Mouse (Mus musculus): ENCODE measurements around the gene Mroh2a. TPM values are rescaled to one million over a fixed set of nuclear protein-coding genes. Genes with fewer than 3 reads are reported as not detected.

Gene Mroh2a
- polyA plus RNA-seq, 1 experiment = 0.42 TPM

DNA sequence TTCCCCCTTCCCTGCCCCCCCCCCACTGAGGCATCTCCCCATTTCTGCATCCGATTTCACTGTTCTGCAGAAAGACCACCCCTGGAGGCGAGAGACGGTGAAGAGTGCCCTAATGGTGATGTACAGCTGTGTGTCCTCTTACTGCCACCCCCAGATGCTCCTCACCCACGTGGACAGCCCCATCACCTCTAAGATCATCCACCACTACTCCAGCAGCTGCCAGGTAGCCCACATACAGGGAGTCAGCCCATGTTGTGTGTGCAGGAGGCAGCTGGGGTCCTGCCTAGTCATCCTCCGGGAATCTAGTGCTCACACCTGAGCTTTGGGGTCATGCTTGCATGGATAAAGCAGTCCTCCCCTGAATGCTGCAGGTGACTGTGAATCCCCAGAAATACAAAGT, 17.1 kb downstream of the Mroh2a start:
- TF ChIP-seq CTCF (IDR thresholded peaks at IDR 0.05; ENCODE audit: extremely low read depth, insufficient read depth, insufficient read length, insufficient replicate concordance) = no peak
- no peak for TF ChIP-seq POLR2A (IDR thresholded peaks at IDR 0.05; ENCODE audit: low read depth, low read length)
- Histone ChIP-seq H3K36me3 (ENCODE audit: control insufficient read depth, insufficient read depth, low read length) (no peaks in the 10 kb centered on the region), H3K27ac (ENCODE audit: insufficient read depth, low read length) (no peak overlapping the region), H3K4me3 (ENCODE audit: extremely low read depth, insufficient read depth, insufficient read length) (no peak overlapping the region), H3K4me1 (ENCODE audit: control insufficient read depth, insufficient read depth, insufficient read length) (no peaks in the 10 kb centered on the region), H3K27me3 (ENCODE audit: control insufficient read depth, insufficient read depth, low read length) (no peaks in the 10 kb centered on the region)
- 68% methylated on average over 5 of the region's 5 CpGs for WGBS
- no peak for DNase-seq (ENCODE audit: low read depth in 1 of 2, low spot score in 2 of 2)

- Histone ChIP-seq H3K27ac (ENCODE audit: insufficient read depth, low read length) (no peak overlapping the region), H3K36me3 (ENCODE audit: control insufficient read depth, insufficient read depth, low read length) (no peaks in the 10 kb centered on the region), H3K4me1 (ENCODE audit: control insufficient read depth, insufficient read depth, insufficient read length) (no peaks in the 10 kb centered on the region), H3K27me3 (ENCODE audit: control insufficient read depth, insufficient read depth, low read length) (no peaks in the 10 kb centered on the region), H3K4me3 (ENCODE audit: extremely low read depth, insufficient read depth, insufficient read length) (no peak overlapping the region)
- 77% methylated on average over 6 of the region's 6 CpGs for whole genome bisulfite sequencing
- no peak for DNase-seq (ENCODE audit: low read depth in 1 of 2, low spot score in 2 of 2)
- TF ChIP-seq CTCF (IDR thresholded peaks at IDR 0.05; ENCODE audit: extremely low read depth, insufficient read depth, insufficient read length, insufficient replicate concordance) (no peak), POLR2A (IDR thresholded peaks at IDR 0.05; ENCODE audit: low read depth, low read length) (no peak)
Measured at GRCm38 (mm10) chr1:88245881-88246280, 19.1 kb downstream of the Mroh2a start.

GRCm38 (mm10) chr1:88246386-88246785, 19.6 kb downstream of the Mroh2a start:
- WGBS = 49% methylated on average over 6 of the region's 6 CpGs
- no peaks in the 10 kb centered on the region for H3K27me3 ChIP-seq (ENCODE audit: control insufficient read depth, insufficient read depth, low read length)
- H3K4me3 ChIP-seq (ENCODE audit: extremely low read depth, insufficient read depth, insufficient read length) = no peak overlapping the region
- no peaks in the 10 kb centered on the region for H3K4me1 ChIP-seq (ENCODE audit: control insufficient read depth, insufficient read depth, insufficient read length)
- no peaks in the 10 kb centered on the region for H3K36me3 ChIP-seq (ENCODE audit: control insufficient read depth, insufficient read depth, low read length)
- TF ChIP-seq CTCF (IDR thresholded peaks at IDR 0.05; ENCODE audit: extremely low read depth, insufficient read depth, insufficient read length, insufficient replicate concordance) (no peak), POLR2A (IDR thresholded peaks at IDR 0.05; ENCODE audit: low read depth, low read length) (no peak)
- no peak for DNase-seq (ENCODE audit: low read depth in 1 of 2, low spot score in 2 of 2)
- no peak overlapping the region for H3K27ac ChIP-seq (ENCODE audit: insufficient read depth, low read length)

DNA sequence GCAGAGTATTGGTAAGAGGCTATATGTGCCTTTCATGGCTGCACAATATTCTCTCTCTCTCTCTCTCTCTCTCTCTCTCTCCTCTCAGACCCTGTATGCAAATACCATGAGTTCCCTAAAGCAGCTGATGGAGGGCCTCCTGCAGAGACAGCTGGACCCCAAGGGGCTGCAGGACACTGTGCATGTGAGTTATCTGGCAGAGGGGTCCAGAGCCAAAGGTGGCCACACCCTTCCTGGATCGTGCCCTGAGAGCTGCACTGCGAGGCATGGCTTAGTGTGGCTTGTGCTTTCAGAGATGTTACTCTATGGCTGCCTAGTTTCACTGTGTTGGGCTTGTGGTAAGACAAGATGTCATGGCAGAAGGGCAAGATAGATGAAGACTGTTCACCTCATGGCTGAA, 20.9 kb downstream of the Mroh2a start:
- 51% methylated on average over 2 of the region's 2 CpGs for WGBS
- Histone ChIP-seq H3K4me1 (ENCODE audit: control insufficient read depth, insufficient read depth, insufficient read length) (no peaks in the 10 kb centered on the region; the same call in 1 of the 2 replicates), H3K27me3 (ENCODE audit: control insufficient read depth, insufficient read depth, low read length) (no peaks in the 10 kb centered on the region), H3K36me3 (ENCODE audit: control insufficient read depth, insufficient read depth, low read length) (no peaks in the 10 kb centered on the region), H3K27ac (ENCODE audit: insufficient read depth, low read length) (no peak overlapping the region), H3K4me3 (ENCODE audit: extremely low read depth, insufficient read depth, insufficient read length) (no peak overlapping the region)
- TF ChIP-seq CTCF (IDR thresholded peaks at IDR 0.05; ENCODE audit: extremely low read depth, insufficient read depth, insufficient read length, insufficient replicate concordance) = no peak
- TF ChIP-seq POLR2A (IDR thresholded peaks at IDR 0.05; ENCODE audit: low read depth, low read length) = no peak
- no peak for DNase-seq (ENCODE audit: low read depth in 1 of 2, low spot score in 2 of 2)

DNA sequence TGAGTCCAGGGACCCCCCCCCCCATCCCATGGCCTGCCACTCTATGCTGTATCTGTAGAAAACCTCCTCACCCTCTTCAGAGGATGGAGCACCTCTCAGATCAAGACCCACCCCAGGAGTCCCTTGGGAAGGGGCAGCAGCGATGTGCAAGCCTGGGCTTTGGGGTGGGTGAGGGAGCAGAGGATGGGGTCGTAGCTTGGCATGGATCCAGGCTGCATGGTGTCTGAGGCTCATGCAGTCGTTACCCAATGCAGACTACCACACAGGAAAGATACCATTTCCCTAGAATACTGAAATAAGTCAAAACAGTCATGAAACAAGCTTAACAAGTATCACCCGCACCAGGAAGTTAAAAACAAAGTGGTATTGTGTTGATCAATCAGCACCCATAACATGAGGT, 21.9 kb downstream of the Mroh2a start:
- WGBS = 59% methylated on average over 4 of the region's 4 CpGs
- Histone ChIP-seq H3K27ac (ENCODE audit: insufficient read depth, low read length) (no peak overlapping the region), H3K4me1 (ENCODE audit: control insufficient read depth, insufficient read depth, insufficient read length) (peaks cover 9% of the 10 kb centered on the region; the same call in 1 of the 2 replicates), H3K36me3 (ENCODE audit: control insufficient read depth, insufficient read depth, low read length) (no peaks in the 10 kb centered on the region), H3K27me3 (ENCODE audit: control insufficient read depth, insufficient read depth, low read length) (no peaks in the 10 kb centered on the region), H3K4me3 (ENCODE audit: extremely low read depth, insufficient read depth, insufficient read length) (no peak overlapping the region)
- no peak for TF ChIP-seq CTCF (IDR thresholded peaks at IDR 0.05; ENCODE audit: extremely low read depth, insufficient read depth, insufficient read length, insufficient replicate concordance)
- TF ChIP-seq POLR2A (IDR thresholded peaks at IDR 0.05; ENCODE audit: low read depth, low read length) = no peak
- no peak for DNase-seq (ENCODE audit: low read depth in 1 of 2, low spot score in 2 of 2)

- H3K4me3 ChIP-seq (ENCODE audit: extremely low read depth, insufficient read depth, insufficient read length) = no peak overlapping the region
- 80% methylated on average over 7 of the region's 7 CpGs for WGBS
- H3K36me3 ChIP-seq (ENCODE audit: control insufficient read depth, insufficient read depth, low read length) = no peaks in the 10 kb centered on the region
- DNase-seq (ENCODE audit: low read depth in 1 of 2, low spot score in 2 of 2) = no peak
- peaks cover 10% of the 10 kb centered on the region; the same call in 1 of the 2 replicates for H3K4me1 ChIP-seq (ENCODE audit: control insufficient read depth, insufficient read depth, insufficient read length)
- H3K27ac ChIP-seq (ENCODE audit: insufficient read depth, low read length) = no peak overlapping the region
- no peaks in the 10 kb centered on the region for H3K27me3 ChIP-seq (ENCODE audit: control insufficient read depth, insufficient read depth, low read length)
- TF ChIP-seq CTCF (IDR thresholded peaks at IDR 0.05; ENCODE audit: extremely low read depth, insufficient read depth, insufficient read length, insufficient replicate concordance) (no peak), POLR2A (IDR thresholded peaks at IDR 0.05; ENCODE audit: low read depth, low read length) (no peak)
Measured at GRCm38 (mm10) chr1:88249596-88249995, 22.8 kb downstream of the Mroh2a start.

GRCm38 (mm10) chr1:88250023-88250422, 23.2 kb downstream of the Mroh2a start:
- no peaks in the 10 kb centered on the region for H3K36me3 ChIP-seq (ENCODE audit: control insufficient read depth, insufficient read depth, low read length)
- no peak for DNase-seq (ENCODE audit: low read depth in 1 of 2, low spot score in 2 of 2)
- WGBS = 84% methylated on average over 5 of the region's 5 CpGs
- peaks cover 10% of the 10 kb centered on the region; the same call in 1 of the 2 replicates for H3K4me1 ChIP-seq (ENCODE audit: control insufficient read depth, insufficient read depth, insufficient read length)
- no peaks in the 10 kb centered on the region for H3K27me3 ChIP-seq (ENCODE audit: control insufficient read depth, insufficient read depth, low read length)
- no peak overlapping the region for H3K4me3 ChIP-seq (ENCODE audit: extremely low read depth, insufficient read depth, insufficient read length)
- TF ChIP-seq CTCF (IDR thresholded peaks at IDR 0.05; ENCODE audit: extremely low read depth, insufficient read depth, insufficient read length, insufficient replicate concordance) = no peak
- no peak for TF ChIP-seq POLR2A (IDR thresholded peaks at IDR 0.05; ENCODE audit: low read depth, low read length)
- H3K27ac ChIP-seq (ENCODE audit: insufficient read depth, low read length) = no peak overlapping the region
